Mouse (Mus musculus) kidney, postnatal 14 days (tissue): ENCODE data around the gene 4931428F04Rik.
A peak's percentile ranks its signal among the peaks of the same experiment; 100 is the strongest.

Source experiments
- DNase-seq: peaks from one replicate; pipeline ENCODE4 v3.0.0; 2022; ENCODE audit warnings: mixed read lengths

Gene 4931428F04Rik

GRCm38 (mm10) chr8:105285514-105285913, 4.2 kb downstream of the 4931428F04Rik start:
- no peak for DNase-seq

- DNase-seq: peak; percentile 59
These were observed 6.6 kb downstream of the 4931428F04Rik start for GRCm38 (mm10) chr8:105283074-105283473.

GRCm38 (mm10) chr8:105282239-105282638, 7.4 kb downstream of the 4931428F04Rik start:
- no peak for DNase-seq

GRCm38 (mm10) chr8:105281821-105282220, 7.8 kb downstream of the 4931428F04Rik start:
- no peak for DNase-seq

GRCm38 (mm10) chr8:105280567-105280966, 9.1 kb downstream of the 4931428F04Rik start:
- DNase-seq: no peak

- DNase-seq: peak; percentile 85
These were observed 10.7 kb downstream of the 4931428F04Rik start for GRCm38 (mm10) chr8:105278911-105279334.

GRCm38 (mm10) chr8:105276292-105277120, 13.2 kb downstream of the 4931428F04Rik start:
- DNase-seq: peak; percentile 59

GRCm38 (mm10) chr8:105275840-105276239, 13.8 kb downstream of the 4931428F04Rik start, which contains the start of gene Nol3:
TSS of gene Nol3 (plus strand) at chr8:105276140.
- no peak for DNase-seq

- DNase-seq: no peak
These were observed 14.3 kb downstream of the 4931428F04Rik start for GRCm38 (mm10) chr8:105275387-105275786.

- no peak for DNase-seq
These were observed 18.8 kb downstream of the 4931428F04Rik start for GRCm38 (mm10) chr8:105270916-105271186.

GRCm38 (mm10) chr8:105270101-105270915, 19.4 kb downstream of the 4931428F04Rik start:
- DNase-seq: no peak

- DNase-seq: peak; percentile 75
These were observed 20.2 kb downstream of the 4931428F04Rik start, which contains the start of gene Hsf4 for GRCm38 (mm10) chr8:105269461-105269947. TSS of gene Hsf4 (plus strand) at chr8:105269801.

GRCm38 (mm10) chr8:105269075-105269458, 20.6 kb downstream of the 4931428F04Rik start:
- DNase-seq: peak; percentile 44

- DNase-seq: peak; percentile 41
These were observed 21.2 kb downstream of the 4931428F04Rik start for GRCm38 (mm10) chr8:105268342-105269074.

- no peak for DNase-seq
These were observed 22.9 kb downstream of the 4931428F04Rik start for GRCm38 (mm10) chr8:105266775-105267174.

- DNase-seq: peak; percentile 42
These were observed 24.5 kb downstream of the 4931428F04Rik start for GRCm38 (mm10) chr8:105265128-105265527.

GRCm38 (mm10) chr8:105264024-105264982, 25.4 kb downstream of the 4931428F04Rik start, which contains the start of the genes Tradd and Fbxl8:
TSS of gene Tradd (minus strand) at chr8:105264609.
TSS of gene Fbxl8 (plus strand) at chr8:105264648.
- DNase-seq: peak; percentile 87

GRCm38 (mm10) chr8:105263244-105263912, 26.3 kb downstream of the 4931428F04Rik start:
- DNase-seq: no peak

GRCm38 (mm10) chr8:105261326-105261980, 28.2 kb downstream of the 4931428F04Rik start:
- no peak for DNase-seq
